Mouse (Mus musculus) hindbrain, embryonic 11.5 days (tissue): ENCODE results near the gene Prkar1a. TPM values are rescaled to one million over a fixed set of nuclear protein-coding genes. Genes with fewer than 3 reads are reported as not detected.
"Not testable (repeated sequence)": the region's sequence is repeated elsewhere in the genome, so short reads cannot be mapped to it uniquely, and the experiment has no call there.

Experiments used
- ATAC-seq: fragments of 200-750 bp; cut with Nextera tagmentation; 2 replicates; pipeline ENCODE4 v1.8.0; 2017; ENCODE audit warnings: mild to moderate bottlenecking, moderate TSS enrichment, moderate library complexity; ENCODE audit not compliant: low FRiP score
- DNase-seq: peaks from one replicate; pipeline ENCODE4 v3.0.0-alpha.2; 2015; ENCODE audit warnings: low spot score
- H3K27ac ChIP-seq: fragments of 300-500 bp; sonication (generic); 2 replicates; pipeline ENCODE4 v1.5.1; 2014; ENCODE audit warnings: mild to moderate bottlenecking, low read depth, low read length
- H3K27me3 ChIP-seq: fragments of 300-500 bp; sonication (generic); 2 replicates; pipeline ENCODE4 v1.6.1; 2014; ENCODE audit warnings: mild to moderate bottlenecking, low read length, moderate library complexity, mixed read lengths; ENCODE audit not compliant: control insufficient read depth, insufficient read depth
- H3K36me3 ChIP-seq: fragments of 300-500 bp; sonication (generic); 2 replicates; pipeline ENCODE4 v1.6.1; 2014; ENCODE audit warnings: mild to moderate bottlenecking, low read length, moderate library complexity, mixed read lengths; ENCODE audit not compliant: control insufficient read depth, insufficient read depth
- H3K4me1 ChIP-seq: fragments of 300-500 bp; sonication (generic); replicated peaks from 2 replicates; pipeline ENCODE4 v1.6.1; 2014; ENCODE audit warnings: low read length, mixed read lengths; ENCODE audit not compliant: control insufficient read depth, insufficient read depth
- H3K4me2 ChIP-seq: fragments of 300-500 bp; sonication (generic); replicated peaks from 2 replicates; pipeline ENCODE4 v1.6.1; 2014; ENCODE audit warnings: mild to moderate bottlenecking, low read depth, low read length
- H3K4me3 ChIP-seq: fragments of 300-500 bp; sonication (generic); 2 replicates; pipeline ENCODE4 v1.5.1; 2014; ENCODE audit warnings: low read depth, low read length
- H3K9ac ChIP-seq: fragments of 300-500 bp; sonication (generic); 2 replicates; pipeline ENCODE4 v1.6.1; 2014; ENCODE audit warnings: low read depth, low read length
- H3K9me3 ChIP-seq: fragments of 300-500 bp; sonication (generic); 2 replicates; pipeline ENCODE4 v1.6.1; 2016; ENCODE audit warnings: low read length; ENCODE audit not compliant: control insufficient read depth
- WGBS: fragments of 180-500 bp; shearing (Covaris S2); extraction: QIAGEN DNeasy Blood & Tissue Kit; methylation state at CpG from one replicate; pipeline ENCODE4 v1.1.7; 2014; 5-methylcytosine and 5-hydroxymethylcytosine counted together
- polyA plus RNA-seq: library from polyadenylated mRNA; unstranded; fragments of >200 nt; fragmentation: Nextera tagmentation; extraction: Ambion mirVana; gene quantifications from 2 replicates; pipeline ENCODE4 v1.2.1, GENCODE M21; 2014

The Prkar1a gene
- polyA plus RNA-seq, 1 experiment from 2014 or later = 411 TPM

DNA sequence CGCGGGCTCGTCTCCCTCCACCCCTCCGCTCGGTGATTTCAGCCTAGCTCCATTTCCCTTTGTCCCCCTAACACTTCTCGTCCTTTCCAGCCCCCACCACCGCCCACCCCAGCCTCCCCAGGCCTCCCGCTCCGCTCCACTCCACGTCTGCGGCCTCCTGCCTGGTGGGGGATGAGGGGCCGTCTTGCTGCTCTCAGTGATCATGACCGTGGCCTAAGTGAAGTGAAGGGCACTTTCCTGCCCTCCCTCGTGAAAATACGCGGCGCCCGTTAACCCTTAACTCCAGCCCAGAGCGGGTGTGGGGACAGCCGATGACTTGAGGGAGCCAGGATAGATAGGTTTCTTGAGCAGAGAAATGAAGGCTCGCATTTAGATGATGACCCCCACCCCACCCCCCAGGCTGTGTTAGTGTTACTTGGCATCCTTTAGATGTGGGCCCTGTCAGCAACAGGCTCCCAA is 2.4 kb downstream of the Prkar1a start:
- WGBS = under 1% methylated on average over 21 of the region's 21 CpGs
- Histone ChIP-seq H3K36me3 (peaks cover 2% of the 10 kb centered on the region; the same call in 1 of the 2 replicates), H3K4me2 (peak overlapping the region; percentile 74), H3K9me3 (no peaks in the 10 kb centered on the region), H3K4me3 (peak overlapping the region; percentile 99), H3K27me3 (no peaks in the 10 kb centered on the region), H3K27ac (peak overlapping the region; percentile 87), H3K4me1 (peaks cover 4% of the 10 kb centered on the region; the same call in 1 of the 2 replicates), H3K9ac (peak overlapping the region; percentile 96)
- ATAC-seq = peak; percentile 7; the same call in 1 of the 2 replicates
- DNase-seq = peak; percentile 49

GRCm38 (mm10) chr11:109652505-109652904 is 3.3 kb downstream of the Prkar1a start:
- peak overlapping the region; percentile 99 for H3K4me3 ChIP-seq
- H3K27ac ChIP-seq = no peak overlapping the region
- H3K9ac ChIP-seq = no peak overlapping the region
- no peaks in the 10 kb centered on the region for H3K9me3 ChIP-seq
- H3K36me3 ChIP-seq = peaks cover 2% of the 10 kb centered on the region; the same call in 1 of the 2 replicates
- DNase-seq = no peak
- no peaks in the 10 kb centered on the region for H3K27me3 ChIP-seq
- 74% methylated on average over 6 of the region's 6 CpGs for WGBS
- ATAC-seq = no peak
- H3K4me2 ChIP-seq = peak overlapping the region; percentile 74
- H3K4me1 ChIP-seq = peaks cover 4% of the 10 kb centered on the region; the same call in 1 of the 2 replicates

DNA sequence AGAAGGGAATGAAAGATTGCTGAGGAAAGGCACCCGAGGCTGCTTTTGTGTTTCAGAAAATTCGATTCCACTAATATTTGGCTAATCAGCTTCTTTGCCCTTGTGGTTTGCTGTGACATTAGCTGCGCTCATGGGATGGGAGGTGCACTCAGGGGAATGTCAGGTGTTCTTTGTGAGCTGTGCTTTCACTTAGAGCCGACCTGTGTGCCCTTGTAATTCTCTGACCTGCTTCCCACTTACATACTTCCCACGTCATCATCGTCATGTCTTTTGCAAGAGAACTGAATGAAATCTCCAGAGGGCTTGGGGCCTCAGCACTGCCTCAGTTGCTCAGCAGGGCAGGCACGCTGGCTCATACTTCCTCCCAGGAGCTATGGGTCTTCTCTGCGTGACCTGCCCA is 4.0 kb downstream of the Prkar1a start:
- DNase-seq = no peak
- Histone ChIP-seq H3K27me3 (no peaks in the 10 kb centered on the region), H3K4me2 (no peak overlapping the region; the same call in 1 of the 2 replicates), H3K36me3 (peaks cover 2% of the 10 kb centered on the region; the same call in 1 of the 2 replicates), H3K27ac (no peak overlapping the region), H3K9me3 (no peaks in the 10 kb centered on the region), H3K4me3 (no peak overlapping the region), H3K4me1 (peaks cover 4% of the 10 kb centered on the region; the same call in 1 of the 2 replicates), H3K9ac (0 out of 2 replicates have a peak overlapping the region, but pooled peaks have one; percentile 11)
- no peak for ATAC-seq
- WGBS = 73% methylated on average over 8 of the region's 8 CpGs

- 92% methylated on average over 6 of the region's 6 CpGs for WGBS
- DNase-seq = no peak
- H3K36me3 ChIP-seq = peaks cover 2% of the 10 kb centered on the region; the same call in 1 of the 2 replicates
These were observed 5.4 kb downstream of the Prkar1a start for GRCm38 (mm10) chr11:109654581-109654980.

DNA sequence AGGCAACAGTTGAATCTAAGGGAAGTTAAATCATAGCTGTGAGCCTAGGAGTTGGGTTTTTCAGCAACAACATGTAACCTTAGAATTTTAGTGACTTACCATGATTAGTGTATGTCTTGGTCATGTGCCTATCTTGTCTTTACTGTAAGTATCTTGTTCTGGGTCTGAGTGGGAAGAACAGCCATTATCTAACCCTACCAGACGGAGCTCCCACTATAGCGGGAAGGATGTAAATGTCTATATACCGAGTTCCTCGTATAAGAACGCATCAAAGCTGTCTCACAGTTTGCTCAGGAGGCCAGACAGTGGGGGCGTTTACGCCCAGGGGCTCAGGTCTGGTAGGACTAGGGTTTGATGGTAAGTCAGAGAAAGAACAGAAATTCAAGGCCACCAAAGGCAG is 7.0 kb downstream of the Prkar1a start:
- Histone ChIP-seq H3K27ac (no peak overlapping the region), H3K4me2 (no peak overlapping the region), H3K4me3 (no peak overlapping the region), H3K9ac (no peak overlapping the region), H3K27me3 (no peaks in the 10 kb centered on the region), H3K9me3 (no peaks in the 10 kb centered on the region), H3K36me3 (peaks cover 2% of the 10 kb centered on the region; the same call in 1 of the 2 replicates), H3K4me1 (peaks cover 4% of the 10 kb centered on the region; the same call in 1 of the 2 replicates)
- ATAC-seq (no peak), DNase-seq (no peak)
- 93% methylated on average over 7 of the region's 7 CpGs for WGBS

More at GRCm38 (mm10) chr11:109654581-109654980, 5.4 kb downstream of the Prkar1a start:
- H3K4me1 ChIP-seq = peaks cover 4% of the 10 kb centered on the region; the same call in 1 of the 2 replicates
- H3K9me3 ChIP-seq = no peaks in the 10 kb centered on the region
- no peak overlapping the region for H3K27ac ChIP-seq
- ATAC-seq = no peak
- H3K27me3 ChIP-seq = no peaks in the 10 kb centered on the region
- no peak overlapping the region for H3K4me3 ChIP-seq
- no peak overlapping the region for H3K4me2 ChIP-seq
- H3K9ac ChIP-seq = no peak overlapping the region

- H3K9ac ChIP-seq, H3K9me3 ChIP-seq, H3K36me3 ChIP-seq, H3K27me3 ChIP-seq, DNase-seq, H3K27ac ChIP-seq, H3K4me3 ChIP-seq, H3K4me2 ChIP-seq, H3K4me1 ChIP-seq, ATAC-seq: not testable (repeated sequence)
- 95% methylated on average over 8 of the region's 8 CpGs for WGBS
These were observed 11.3 kb downstream of the Prkar1a start for GRCm38 (mm10) chr11:109660526-109660925.

DNA sequence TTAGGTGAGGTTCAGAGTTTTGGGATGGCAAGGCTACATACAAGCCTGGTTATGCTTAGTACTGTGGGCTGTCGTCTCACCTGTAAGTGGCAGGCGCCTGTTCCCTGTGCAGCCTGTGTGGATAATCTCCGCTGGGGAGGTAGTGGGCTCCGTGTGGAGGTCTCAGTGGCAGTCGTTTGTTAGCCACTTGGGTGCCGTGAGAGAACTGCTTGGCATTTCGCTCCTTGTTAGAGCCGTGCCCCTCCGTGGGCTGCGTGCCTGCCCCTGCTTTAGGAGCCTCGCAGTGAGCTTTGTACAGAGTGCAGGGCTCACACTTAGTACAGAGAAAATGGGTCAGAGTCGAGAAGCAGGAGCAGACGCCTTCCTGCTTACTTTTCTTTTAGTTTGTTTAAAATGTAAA is 15.1 kb downstream of the Prkar1a start:
- no peak for DNase-seq

DNA sequence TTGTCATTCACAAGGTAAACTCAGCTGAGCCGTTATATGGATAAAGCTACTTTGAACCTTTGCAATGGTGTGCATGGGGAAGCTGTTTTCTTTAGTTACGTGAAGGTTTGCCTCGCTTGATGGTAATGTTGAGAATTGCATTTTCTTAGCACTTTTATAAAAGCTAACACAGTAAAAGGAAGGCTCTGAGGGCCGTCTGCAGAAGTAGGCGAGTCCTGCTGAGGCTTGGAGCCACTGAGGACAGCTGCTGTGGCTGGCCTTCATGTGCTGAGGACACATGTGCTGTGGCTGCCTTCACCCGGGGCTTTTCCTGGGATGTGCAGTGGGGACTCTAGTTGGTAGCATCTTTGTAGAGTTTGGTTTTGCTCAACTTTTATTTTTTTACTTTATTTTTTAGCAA is 16.2 kb downstream of the Prkar1a start:
- Histone ChIP-seq H3K36me3 (peaks cover 14% of the 10 kb centered on the region), H3K4me2 (no peak overlapping the region), H3K4me3 (no peak overlapping the region), H3K27ac (no peak overlapping the region), H3K9me3 (no peaks in the 10 kb centered on the region), H3K27me3 (no peaks in the 10 kb centered on the region), H3K9ac (no peak overlapping the region), H3K4me1 (no peaks in the 10 kb centered on the region)
- DNase-seq (no peak), ATAC-seq (no peak)
- WGBS = 91% methylated on average over 6 of the region's 6 CpGs

More for the DNA sequence above, 15.1 kb downstream of the Prkar1a start:
- Histone ChIP-seq H3K4me2 (no peak overlapping the region), H3K27me3 (no peaks in the 10 kb centered on the region), H3K9ac (no peak overlapping the region), H3K4me3 (no peak overlapping the region), H3K36me3 (peaks cover 14% of the 10 kb centered on the region), H3K4me1 (no peaks in the 10 kb centered on the region), H3K27ac (no peak overlapping the region), H3K9me3 (no peaks in the 10 kb centered on the region)
- ATAC-seq = no peak
- WGBS = 93% methylated on average over 13 of the region's 13 CpGs

- ATAC-seq (no peak), DNase-seq (no peak)
- H3K9ac ChIP-seq = no peak overlapping the region
- H3K4me3 ChIP-seq = no peak overlapping the region
- H3K4me2 ChIP-seq = no peak overlapping the region
- no peaks in the 10 kb centered on the region for H3K9me3 ChIP-seq
- no peaks in the 10 kb centered on the region for H3K4me1 ChIP-seq
- H3K27ac ChIP-seq = no peak overlapping the region
- H3K27me3 ChIP-seq = no peaks in the 10 kb centered on the region
- peaks cover 14% of the 10 kb centered on the region for H3K36me3 ChIP-seq
- 95% methylated on average over 13 of the region's 13 CpGs for WGBS
These were observed 17.2 kb downstream of the Prkar1a start for GRCm38 (mm10) chr11:109666411-109666810.
